Mouse (Mus musculus) embryonic facial prominence, embryonic 11.5 days (tissue): ENCODE measurements around the gene Ubac2. TPM values are rescaled to one million over a fixed set of nuclear protein-coding genes. Genes with fewer than 3 reads are reported as not detected.

ENCODE experiments used
- ATAC-seq: fragments of 200-750 bp; cut with Nextera tagmentation; replicated peaks from 2 replicates; pipeline ENCODE4 v1.8.0; 2017; ENCODE audit warnings: low read depth; ENCODE audit not compliant: insufficient number of reproducible peaks, low FRiP score, low TSS enrichment
- DNase-seq: peaks from one replicate; pipeline ENCODE4 v3.0.0-alpha.2; 2015; ENCODE audit warnings: low spot score
- H3K27ac ChIP-seq: fragments of 300-500 bp; sonication (generic); replicated peaks from 2 replicates; pipeline ENCODE4 v1.5.1; 2014; ENCODE audit warnings: mild to moderate bottlenecking, low read depth, low read length, control low read depth
- H3K27me3 ChIP-seq: fragments of 300-500 bp; sonication (generic); 2 replicates; pipeline ENCODE4 v1.6.1; 2014; ENCODE audit warnings: mild to moderate bottlenecking, low read length, moderate library complexity, mixed read lengths; ENCODE audit not compliant: control insufficient read depth, insufficient read depth
- H3K36me3 ChIP-seq: fragments of 300-500 bp; sonication (generic); replicated peaks from 2 replicates; pipeline ENCODE4 v1.6.1; 2014; ENCODE audit warnings: low read depth, mild to moderate bottlenecking, low read length, moderate library complexity, mixed read lengths; ENCODE audit not compliant: control insufficient read depth, insufficient read depth
- H3K4me1 ChIP-seq: fragments of 300-500 bp; sonication (generic); 2 replicates; pipeline ENCODE4 v1.6.1; 2014; ENCODE audit warnings: low read length, mixed read lengths; ENCODE audit not compliant: control insufficient read depth, insufficient read depth
- H3K4me2 ChIP-seq: fragments of 300-500 bp; sonication (generic); 2 replicates; pipeline ENCODE4 v1.6.1; 2014; ENCODE audit warnings: low read depth, mild to moderate bottlenecking, control low read depth, low read length, moderate library complexity
- H3K4me3 ChIP-seq: fragments of 300-500 bp; sonication (generic); 2 replicates; pipeline ENCODE4 v1.5.1; 2014; ENCODE audit warnings: low read depth, low read length, control low read depth
- H3K9ac ChIP-seq: fragments of 300-500 bp; sonication (generic); replicated peaks from 2 replicates; pipeline ENCODE4 v1.6.1; 2014; ENCODE audit warnings: mild to moderate bottlenecking, control low read depth, low read length
- H3K9me3 ChIP-seq: fragments of 300-500 bp; sonication (generic); replicated peaks from 2 replicates; pipeline ENCODE4 v1.6.1; 2016; ENCODE audit warnings: mild to moderate bottlenecking, low read length, inconsistent platforms, mixed read lengths; ENCODE audit not compliant: control insufficient read depth
- WGBS: fragments of 180-500 bp; shearing (Covaris S2); extraction: QIAGEN DNeasy Blood & Tissue Kit; methylation state at CpG from one replicate; pipeline ENCODE4 v1.1.7; 2014; 5-methylcytosine and 5-hydroxymethylcytosine counted together
- polyA plus RNA-seq: library from polyadenylated mRNA; unstranded; fragments of >200 nt; fragmentation: Nextera tagmentation; extraction: Ambion mirVana; gene quantifications from 2 replicates; pipeline ENCODE4 v1.2.1, GENCODE M21; 2014

The Ubac2 gene
- polyA plus RNA-seq, 1 experiment from 2014 or later, result 71.9 TPM

DNA sequence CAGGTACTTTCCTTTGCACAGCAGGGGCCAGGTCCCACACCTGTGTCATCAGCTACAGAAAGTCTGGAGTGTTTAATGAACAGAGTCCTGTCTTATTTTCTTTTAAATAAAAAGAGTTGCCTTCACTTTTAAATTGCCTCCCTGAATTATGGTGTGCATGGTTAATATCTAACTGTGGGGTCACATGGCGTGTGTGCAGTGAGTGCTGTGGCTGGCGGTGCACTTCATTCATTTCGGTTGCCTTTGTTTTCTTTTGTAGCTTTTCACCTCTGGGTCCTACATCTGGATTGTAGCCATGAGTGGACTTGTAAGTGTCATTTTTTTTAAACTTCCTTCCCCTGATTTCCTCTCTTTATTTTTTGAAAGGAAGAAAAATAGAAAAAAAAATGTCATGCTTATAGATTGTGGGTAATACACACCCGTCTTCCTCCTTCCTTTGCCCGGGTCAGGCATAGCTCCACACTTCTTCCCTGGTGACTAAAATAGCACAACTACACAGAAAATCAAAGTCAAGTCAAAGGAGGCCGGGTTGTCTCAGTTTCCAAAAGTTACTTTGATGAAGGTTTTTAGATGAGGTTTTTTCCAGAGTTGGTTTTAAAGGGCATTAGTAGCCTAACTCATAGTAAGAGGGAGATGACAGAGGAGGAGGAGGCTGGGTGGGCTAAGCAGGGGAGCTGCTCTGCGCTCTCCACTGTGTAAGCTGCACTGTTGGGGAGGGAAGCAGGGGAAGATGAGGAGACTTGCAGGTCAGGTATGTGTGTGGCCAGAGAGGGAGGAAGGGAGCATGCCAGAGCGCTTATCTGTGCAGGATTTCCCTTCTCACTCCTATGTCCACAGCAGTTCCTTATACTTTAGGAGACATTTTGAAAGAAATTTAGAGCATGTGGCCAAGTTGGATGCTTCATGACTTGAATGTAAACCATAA lies 104.9 kb downstream of the Ubac2 start:
- ATAC-seq (no peak), DNase-seq (no peak)
- H3K9ac ChIP-seq, result no peak overlapping the region
- 71% methylated on average over 8 of the region's 8 CpGs for WGBS
- no peaks in the 10 kb centered on the region for H3K4me1 ChIP-seq
- no peak overlapping the region for H3K27ac ChIP-seq
- H3K4me2 ChIP-seq, result no peak overlapping the region
- no peaks in the 10 kb centered on the region for H3K36me3 ChIP-seq
- H3K27me3 ChIP-seq, result no peaks in the 10 kb centered on the region
- no peak overlapping the region for H3K4me3 ChIP-seq
- no peaks in the 10 kb centered on the region for H3K9me3 ChIP-seq

DNA sequence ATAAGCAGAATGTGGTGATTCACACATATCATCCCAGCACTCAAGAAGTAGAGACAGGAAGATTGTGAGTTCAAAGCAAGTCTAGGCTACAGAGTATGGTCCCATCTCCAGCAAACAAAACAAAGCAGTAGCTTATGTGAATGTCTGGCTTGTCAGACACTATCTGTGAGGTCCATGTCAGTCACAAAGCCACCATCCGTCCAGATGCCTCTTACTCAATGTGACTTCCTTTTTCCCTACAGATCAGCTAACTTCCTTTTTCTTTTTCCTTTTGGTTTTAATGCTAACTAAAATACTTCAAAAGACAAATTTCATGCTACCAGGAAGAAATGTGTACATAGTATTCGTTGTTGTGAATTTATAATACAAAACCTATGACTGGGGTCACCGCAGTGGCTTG lies 107.1 kb downstream of the Ubac2 start:
- ATAC-seq (no peak), DNase-seq (no peak)

DNA sequence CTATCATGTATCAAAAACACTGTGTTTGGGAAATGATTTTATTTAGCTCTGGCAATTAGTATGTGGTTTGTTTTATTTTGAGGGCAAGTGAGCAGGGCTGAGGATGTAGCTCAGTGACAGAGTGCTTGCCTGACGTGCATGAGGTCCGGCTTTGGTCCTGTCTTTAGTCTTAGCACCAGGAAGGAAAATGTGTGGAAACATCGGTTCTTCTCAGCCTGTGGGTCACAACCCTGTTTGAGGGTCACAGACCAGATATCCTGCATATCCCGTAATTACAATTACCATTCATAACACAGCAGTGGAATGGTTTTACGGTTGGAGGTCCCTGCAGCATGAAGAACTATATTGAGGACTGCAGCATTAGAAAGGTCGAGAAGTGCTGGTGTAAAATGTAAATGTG lies 107.6 kb downstream of the Ubac2 start:
- H3K27me3 ChIP-seq, result no peaks in the 10 kb centered on the region
- no peak overlapping the region for H3K9ac ChIP-seq
- no peaks in the 10 kb centered on the region for H3K9me3 ChIP-seq
- no peaks in the 10 kb centered on the region for H3K36me3 ChIP-seq
- 81% methylated on average over 6 of the region's 6 CpGs for WGBS
- no peak overlapping the region for H3K4me3 ChIP-seq
- ATAC-seq (no peak), DNase-seq (no peak)
- no peak overlapping the region for H3K27ac ChIP-seq
- no peaks in the 10 kb centered on the region for H3K4me1 ChIP-seq
- H3K4me2 ChIP-seq, result no peak overlapping the region

More for the DNA sequence above, 107.1 kb downstream of the Ubac2 start:
- Histone ChIP-seq H3K4me3 (no peak overlapping the region), H3K27ac (no peak overlapping the region), H3K27me3 (no peaks in the 10 kb centered on the region), H3K4me1 (no peaks in the 10 kb centered on the region), H3K4me2 (no peak overlapping the region), H3K9me3 (no peaks in the 10 kb centered on the region), H3K9ac (no peak overlapping the region), H3K36me3 (no peaks in the 10 kb centered on the region)
- WGBS, result 92% methylated on average over 3 of the region's 3 CpGs

DNA sequence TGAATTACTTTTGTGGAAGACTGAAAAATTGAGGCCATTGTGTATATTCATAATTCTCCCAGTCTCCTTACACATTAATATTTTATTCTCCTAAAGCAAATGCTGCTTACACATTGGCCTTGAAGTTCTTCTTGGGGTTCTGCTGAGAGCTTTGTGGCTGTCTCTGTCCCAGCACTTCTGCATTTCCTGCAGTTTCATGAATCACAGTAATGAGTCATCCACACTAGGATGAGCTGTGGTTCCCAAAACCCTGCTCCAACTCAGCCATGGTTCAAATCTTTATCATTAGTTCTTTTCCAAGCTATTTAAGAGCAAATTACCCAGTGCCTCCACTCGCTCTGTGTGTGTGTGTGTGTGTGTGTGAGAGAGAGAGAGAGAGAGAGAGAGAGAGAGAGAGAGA lies 108.9 kb downstream of the Ubac2 start:
- DNase-seq, result no peak
- H3K4me2 ChIP-seq, result no peak overlapping the region
- 74% methylated on average over 1 of the region's 1 CpGs for WGBS

DNA sequence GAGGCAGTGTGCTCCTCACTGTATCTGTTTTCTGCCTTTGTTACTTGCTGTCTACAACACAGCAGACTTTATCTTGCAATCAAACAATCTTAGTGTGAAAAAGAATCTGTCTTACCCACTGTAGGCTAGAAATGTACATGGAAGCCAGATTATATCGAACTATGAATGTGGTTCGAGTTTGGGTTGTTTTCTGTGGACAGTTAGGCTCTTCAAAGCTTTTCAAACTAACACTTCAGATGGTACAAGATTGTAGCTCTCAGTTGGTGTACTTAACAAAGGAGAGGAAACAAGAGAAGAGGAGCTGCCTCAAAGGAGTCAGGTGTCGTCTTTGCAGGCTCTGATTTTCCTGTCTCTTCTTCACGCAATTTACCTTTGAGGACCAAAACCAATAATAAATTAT lies 109.3 kb downstream of the Ubac2 start:
- Histone ChIP-seq H3K4me3 (no peak overlapping the region), H3K36me3 (no peaks in the 10 kb centered on the region), H3K9me3 (no peaks in the 10 kb centered on the region), H3K4me2 (no peak overlapping the region), H3K4me1 (no peaks in the 10 kb centered on the region), H3K27ac (no peak overlapping the region), H3K9ac (no peak overlapping the region), H3K27me3 (no peaks in the 10 kb centered on the region)
- WGBS, result 83% methylated on average over 4 of the region's 4 CpGs
- DNase-seq (no peak), ATAC-seq (no peak)

More for the DNA sequence above, 108.9 kb downstream of the Ubac2 start:
- Histone ChIP-seq H3K36me3 (no peaks in the 10 kb centered on the region), H3K9me3 (no peaks in the 10 kb centered on the region), H3K9ac (no peak overlapping the region), H3K4me3 (no peak overlapping the region), H3K4me1 (no peaks in the 10 kb centered on the region), H3K27me3 (no peaks in the 10 kb centered on the region), H3K27ac (no peak overlapping the region)
- ATAC-seq, result no peak

DNA sequence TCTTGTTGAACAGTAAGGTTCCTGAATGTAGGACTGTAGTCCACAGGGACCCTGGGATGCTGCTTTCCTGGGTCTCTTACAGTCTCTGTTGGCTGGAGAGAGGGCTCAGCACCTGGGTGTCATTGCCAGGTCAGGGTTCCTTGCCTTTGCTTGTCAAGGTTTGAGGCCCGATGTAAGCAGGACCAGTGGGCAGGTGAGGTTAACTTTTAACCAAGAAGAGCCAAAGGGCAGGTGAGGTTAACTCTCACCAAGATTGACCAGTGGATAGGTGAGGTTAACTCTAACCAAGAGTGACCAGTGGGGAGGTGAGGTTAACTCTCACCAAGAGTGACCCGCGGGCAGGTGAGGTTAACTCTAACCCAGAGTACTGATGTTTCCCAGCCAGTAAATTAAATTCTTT lies 110.9 kb downstream of the Ubac2 start:
- no peak overlapping the region for H3K4me3 ChIP-seq
- ATAC-seq, result no peak
- 97% methylated on average over 3 of the region's 3 CpGs for WGBS

DNA sequence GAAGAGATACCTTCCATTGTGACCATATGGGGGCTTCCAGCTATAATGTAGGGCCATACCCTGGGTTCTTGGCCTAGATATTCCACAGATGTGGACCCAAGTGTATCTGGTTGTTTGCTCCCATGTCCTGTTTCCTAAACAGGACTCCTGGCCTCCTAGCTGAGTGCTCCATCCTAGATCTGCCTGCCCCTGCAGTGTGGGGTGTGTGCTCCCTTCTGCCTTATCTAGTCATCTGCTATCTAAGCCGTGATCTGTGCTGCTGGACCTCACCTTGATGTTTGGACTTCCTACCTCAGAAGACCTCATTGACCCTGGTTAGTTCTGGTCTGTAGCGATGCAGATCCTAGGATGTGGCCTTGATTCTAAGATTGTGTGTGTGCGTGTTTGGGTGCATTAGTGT lies 111.4 kb downstream of the Ubac2 start:
- Histone ChIP-seq H3K27ac (no peak overlapping the region), H3K4me2 (no peak overlapping the region), H3K9ac (no peak overlapping the region), H3K4me3 (no peak overlapping the region), H3K27me3 (no peaks in the 10 kb centered on the region), H3K4me1 (no peaks in the 10 kb centered on the region), H3K36me3 (no peaks in the 10 kb centered on the region), H3K9me3 (no peaks in the 10 kb centered on the region)
- DNase-seq, result no peak
- WGBS, result 95% methylated on average over 3 of the region's 3 CpGs
- ATAC-seq, result no peak

More for the DNA sequence above, 110.9 kb downstream of the Ubac2 start:
- Histone ChIP-seq H3K4me1 (no peaks in the 10 kb centered on the region), H3K4me2 (no peak overlapping the region), H3K36me3 (no peaks in the 10 kb centered on the region), H3K27ac (no peak overlapping the region), H3K27me3 (no peaks in the 10 kb centered on the region), H3K9ac (no peak overlapping the region), H3K9me3 (no peaks in the 10 kb centered on the region)
- DNase-seq, result no peak

DNA sequence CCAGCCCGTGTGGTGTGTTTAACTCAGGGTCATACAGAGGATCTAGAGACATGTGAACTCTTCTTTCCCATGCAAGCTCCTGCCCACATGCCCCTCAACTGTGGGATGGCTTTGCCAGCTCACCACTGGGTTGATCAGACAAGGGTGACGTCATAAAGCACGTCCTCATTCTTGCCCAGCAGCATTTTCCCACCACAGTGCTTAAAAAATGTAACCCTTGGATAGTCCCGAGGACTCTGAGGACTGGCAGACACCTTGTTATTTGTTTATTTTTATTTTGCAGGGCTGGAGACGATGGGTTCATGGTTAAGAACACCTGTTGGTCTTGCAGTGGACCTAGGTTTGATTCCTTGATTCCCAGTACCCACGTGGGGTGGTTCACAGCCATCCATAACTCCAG lies 112.5 kb downstream of the Ubac2 start:
- Histone ChIP-seq H3K4me3 (no peak overlapping the region), H3K4me1 (no peaks in the 10 kb centered on the region), H3K9ac (no peak overlapping the region), H3K9me3 (no peaks in the 10 kb centered on the region), H3K27ac (no peak overlapping the region), H3K4me2 (no peak overlapping the region), H3K27me3 (no peaks in the 10 kb centered on the region), H3K36me3 (no peaks in the 10 kb centered on the region)
- WGBS, result 84% methylated on average over 6 of the region's 6 CpGs
- DNase-seq (no peak), ATAC-seq (no peak)
